Mouse (Mus musculus) G1E (cell line): Measurements from ENCODE around the gene Kctd4.

Experiments used
- CTCF ChIP-seq: IDR thresholded peaks from 2 replicates; pipeline ENCODE4 v1.5.1; 2012; ENCODE audit warnings: low read depth, low read length, inconsistent platforms, mixed read lengths
- GATA1 ChIP-seq: IDR thresholded peaks from 2 replicates; pipeline ENCODE4 v1.6.1; 2012; ENCODE audit warnings: borderline replicate concordance, low read length, inconsistent platforms, mixed read lengths
- GATA2 ChIP-seq: IDR thresholded peaks from 2 replicates; pipeline ENCODE4 v1.6.1; 2012; ENCODE audit warnings: low read depth, low read length, inconsistent platforms, borderline replicate concordance
- POLR2AphosphoS5 ChIP-seq: IDR thresholded peaks from 2 replicates; pipeline ENCODE4 v1.6.1; 2012; ENCODE audit warnings: low read depth, low read length, inconsistent platforms; ENCODE audit not compliant: insufficient replicate concordance
- TAL1 ChIP-seq: conservative IDR thresholded peaks from 2 replicates; pipeline ENCODE4 v1.6.1; 2012; ENCODE audit warnings: low read depth, low read length, inconsistent platforms, mixed read lengths

GRCm38 (mm10) chr14:75954766-75955165, at the start of gene Kctd4:
- TF ChIP-seq CTCF (no peak), GATA1 (no peak), GATA2 (no peak), POLR2AphosphoS5 (no peak), TAL1 (no peak)
